Mouse (Mus musculus) myocyte (in vitro differentiated cells): ENCODE measurements around the gene Cpsf2.

Source experiments
- CEBPB ChIP-seq: IDR thresholded peaks from 2 replicates; pipeline ENCODE4 v1.6.1; 2011; ENCODE audit warnings: mild to moderate bottlenecking, moderate library complexity; ENCODE audit not compliant: poor library complexity, insufficient read depth, severe bottlenecking
- E2F4 ChIP-seq: IDR thresholded peaks from one replicate; pipeline ENCODE4 v1.6.1; 2011; ENCODE audit warnings: mild to moderate bottlenecking, control low read depth, moderate library complexity; ENCODE audit not compliant: insufficient read depth
- POLR2A ChIP-seq: IDR thresholded peaks from one replicate; pipeline ENCODE4 v1.6.1; 2011; ENCODE audit warnings: low read depth, mild to moderate bottlenecking, control low read depth, moderate library complexity; ENCODE audit not compliant: insufficient read length
- POLR2AphosphoS2 ChIP-seq: IDR thresholded peaks from one replicate; pipeline ENCODE4 v1.6.1; 2011; ENCODE audit warnings: low read depth, control low read depth; ENCODE audit not compliant: insufficient read length
- REST ChIP-seq: IDR thresholded peaks from one replicate; pipeline ENCODE4 v1.6.1; 2011; ENCODE audit warnings: mild to moderate bottlenecking, control low read depth, moderate library complexity; ENCODE audit not compliant: insufficient read depth, insufficient read length
- SRF ChIP-seq: IDR thresholded peaks from one replicate; pipeline ENCODE4 v1.6.1; 2011; ENCODE audit warnings: low read depth; ENCODE audit not compliant: control insufficient read depth, insufficient read length
- TCF3 ChIP-seq: IDR thresholded peaks from one replicate; pipeline ENCODE4 v1.6.1; 2011; ENCODE audit warnings: low read depth, control low read depth; ENCODE audit not compliant: insufficient read length
- USF1 ChIP-seq: IDR thresholded peaks from one replicate; pipeline ENCODE4 v1.6.1; 2011; ENCODE audit warnings: low read depth, mild to moderate bottlenecking, control low read depth, moderate library complexity

DNA sequence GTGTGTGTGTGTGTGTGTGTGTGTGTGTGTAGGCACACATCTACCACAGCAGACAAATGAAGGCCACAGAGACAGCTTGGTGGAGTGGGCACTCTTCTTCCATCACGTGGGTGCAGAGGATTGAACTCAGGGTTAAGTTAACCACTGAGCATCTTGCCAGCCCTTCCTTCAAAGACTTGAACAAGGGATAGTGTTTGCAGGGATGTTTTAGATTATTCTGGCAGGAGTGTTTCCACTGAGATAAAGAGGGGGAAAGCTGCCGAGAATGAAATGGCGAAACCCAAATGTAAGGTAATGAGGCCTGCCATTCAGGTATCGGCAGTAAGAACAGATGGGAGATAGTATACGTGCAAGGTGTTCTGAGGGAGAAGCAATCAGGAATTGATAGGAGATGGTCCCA lies 2.4 kb downstream of the Cpsf2 start:
- TF ChIP-seq POLR2A (no peak), SRF (no peak), TCF3 (no peak), POLR2AphosphoS2 (no peak), REST (no peak), USF1 (no peak), E2F4 (no peak), CEBPB (no peak)
